7 mouse cellular contexts compared by ENCODE assay signal in the genomic region with DNA sequence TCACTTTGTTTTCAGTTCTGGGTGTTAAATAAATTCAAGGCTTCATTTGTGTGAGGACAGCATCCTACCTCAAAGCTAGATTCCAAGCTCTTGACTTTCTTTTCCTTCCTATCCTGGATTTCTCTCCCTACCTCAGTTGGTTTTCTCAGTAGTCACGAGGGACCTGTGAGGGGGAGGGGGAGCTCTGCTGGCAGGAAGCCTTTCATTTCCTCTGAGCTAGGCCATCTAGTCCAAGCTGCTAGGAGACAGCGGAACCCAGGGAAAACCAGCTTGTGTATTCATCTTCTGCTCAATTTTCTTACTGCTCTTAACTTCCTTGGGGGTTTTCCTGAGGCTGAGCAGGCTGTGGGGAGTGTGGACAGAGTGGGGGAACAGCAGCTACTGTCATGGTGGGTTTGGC. TPM values are rescaled to one million over a fixed set of nuclear protein-coding genes. Genes with fewer than 3 reads are reported as not detected.
DNase-seq lines count a peak whose midpoint lies in the region; ATAC-seq and TF ChIP-seq lines count a peak whose summit lies in the region.

No protein-coding gene starts in this region.

- intact Hi-C loops in left cerebral cortex, postnatal 10 days (cut with DNase I) = loop anchor here (5.0 kb wide), 1 partner anchor 60 kb away; the partner anchor contains the start of gene Phf20

- ATAC-seq in neural tube, embryonic 13.5 days (ENCODE audit: low read depth) = peak; percentile 40; the same call in 1 of the 2 replicates
- no peak for ATAC-seq in midbrain, embryonic 15.5 days (replicated peaks)

- TF ChIP-seq POLR2A in cortical plate, adult 2 months (IDR thresholded peaks at IDR 0.05; ENCODE audit: extremely low read depth, insufficient read depth, low read length) = no peak

- H3K9ac ChIP-seq in neural tube, embryonic 13.5 days = no peak overlapping the region
- H3K9ac ChIP-seq in midbrain, embryonic 15.5 days = no peak overlapping the region

- H3K4me2 ChIP-seq in neural tube, embryonic 13.5 days = no peak overlapping the region
- no peak overlapping the region for H3K4me2 ChIP-seq in midbrain, embryonic 15.5 days

- peaks cover 68% of the 10 kb centered on the region for H3K36me3 ChIP-seq in neural tube, embryonic 13.5 days
- peaks cover 35% of the 10 kb centered on the region; the same call in 1 of the 2 replicates for H3K36me3 ChIP-seq in midbrain, embryonic 15.5 days (replicated peaks)

- DNase-seq in neural tube, embryonic 10.5 days (ENCODE audit: extremely low spot score, low spot score) = no peak
- peak; percentile 54 for DNase-seq in heart, postnatal 4 days
- peak; percentile 69 to 75 for DNase-seq in left cerebral cortex, postnatal 10 days (ENCODE audit: extremely low spot score in 1 of 2, low spot score in 2 of 2)
- no peak for DNase-seq in ovary, postnatal 36 days (ENCODE audit: low spot score)

- H3K27me3 ChIP-seq in neural tube, embryonic 13.5 days = no peaks in the 10 kb centered on the region
- no peaks in the 10 kb centered on the region for H3K27me3 ChIP-seq in midbrain, embryonic 15.5 days (replicated peaks)

- TF ChIP-seq CTCF in cortical plate, adult 2 months (IDR thresholded peaks at IDR 0.05; ENCODE audit: extremely low read depth, insufficient read depth, low read length) = no peak

- H3K4me1 ChIP-seq in neural tube, embryonic 13.5 days (replicated peaks) = peaks cover 10% of the 10 kb centered on the region
- H3K4me1 ChIP-seq in cortical plate, adult 2 months (ENCODE audit: control insufficient read depth, insufficient read depth, low read length) = peaks cover 2% of the 10 kb centered on the region
- H3K4me1 ChIP-seq in midbrain, embryonic 15.5 days = peaks cover 11% of the 10 kb centered on the region; the same call in 1 of the 2 replicates

- WGBS in neural tube, embryonic 13.5 days = 57% methylated on average over 2 of the region's 2 CpGs
- WGBS in midbrain, embryonic 15.5 days = 48% methylated on average over 2 of the region's 2 CpGs

- H3K9me3 ChIP-seq in neural tube, embryonic 13.5 days = no peaks in the 10 kb centered on the region
- no peaks in the 10 kb centered on the region for H3K9me3 ChIP-seq in midbrain, embryonic 15.5 days

- H3K27ac ChIP-seq in neural tube, embryonic 13.5 days (replicated peaks) = peak overlapping the region; percentile 62
- H3K27ac ChIP-seq in cortical plate, adult 2 months (ENCODE audit: insufficient read depth, low read length) = peak overlapping the region; percentile 52; the same call in 1 of the 2 replicates
- peak overlapping the region; percentile 27; the same call in 1 of the 2 replicates for H3K27ac ChIP-seq in midbrain, embryonic 15.5 days

- no peak overlapping the region for H3K4me3 ChIP-seq in neural tube, embryonic 13.5 days
- no peak overlapping the region for H3K4me3 ChIP-seq in cortical plate, adult 2 months (ENCODE audit: insufficient read depth, low read length)
- no peak overlapping the region for H3K4me3 ChIP-seq in midbrain, embryonic 15.5 days

RNA-seq across cellular contexts. Expression of gene Cnbd2, which starts 55.0 kb away (rescaled TPM):
- polyA plus RNA-seq in neural tube, embryonic 13.5 days (2015; fragmentation: Nextera tagmentation; extraction: Ambion mirVana) = 6.0 and 7.6 TPM in 2 replicates
- 6.0 and 8.9 TPM in 2 replicates for polyA plus RNA-seq in cortical plate, adult 2 months (2012; rRNA removed)
- total RNA-seq in heart, postnatal 4 days (2021) = 1 to 10 TPM in 1 of 2 experiments, under 1 TPM in 1; 0.88 to 1.5 TPM
- total RNA-seq in left cerebral cortex, postnatal 10 days (2021) = 1 to 10 TPM; 4.7 to 6.7 TPM
- polyA plus RNA-seq in midbrain, embryonic 15.5 days (2015; fragmentation: Nextera tagmentation; extraction: Ambion mirVana) = 7.6 and 8.0 TPM in 2 replicates

RNA-seq across cellular contexts. Expression of gene Scand1, which starts 55.5 kb away (rescaled TPM):
- polyA plus RNA-seq in neural tube, embryonic 13.5 days (2015; fragmentation: Nextera tagmentation; extraction: Ambion mirVana) = 88.6 and 105 TPM in 2 replicates
- polyA plus RNA-seq in cortical plate, adult 2 months (2012; rRNA removed) = 75.3 and 75.4 TPM in 2 replicates
- 10 to 100 TPM; 84.4 to 88.3 TPM for total RNA-seq in heart, postnatal 4 days (2021)
- 100 to 1,000 TPM; 105 to 117 TPM for total RNA-seq in left cerebral cortex, postnatal 10 days (2021)
- polyA plus RNA-seq in midbrain, embryonic 15.5 days (2015; fragmentation: Nextera tagmentation; extraction: Ambion mirVana) = 91.9 and 98.4 TPM in 2 replicates

Comparison
In these comparisons a context has a peak if more than half of its experiments do, and no peak if none do; other contexts are left out.
1. DNase-seq: peak in heart, postnatal 4 days (single experiment) and left cerebral cortex, postnatal 10 days (2 of 2); none in neural tube, embryonic 10.5 days (single experiment) and ovary, postnatal 36 days (single experiment).
2. Peak in every context shown above with its lines, with median percentiles within 50 percentile points of each other: H3K27ac ChIP-seq.